Mouse (Mus musculus) heart, adult 2 months (tissue): ENCODE measurements around the gene Tsnaxip1.

Experiments used
- CTCF ChIP-seq: fragments of 200-600 bp; IDR thresholded peaks from 2 replicates; pipeline ENCODE4 v1.8.1; 2022; ENCODE audit warnings: antibody characterized with exemption, mild to moderate bottlenecking, moderate library complexity
- POLR2A ChIP-seq: fragments of 200-500 bp; IDR thresholded peaks from 2 replicates; pipeline ENCODE4 v1.6.1; 2011; ENCODE audit warnings: mild to moderate bottlenecking, low read depth, low read length, control low read depth; ENCODE audit not compliant: insufficient read depth

DNA sequence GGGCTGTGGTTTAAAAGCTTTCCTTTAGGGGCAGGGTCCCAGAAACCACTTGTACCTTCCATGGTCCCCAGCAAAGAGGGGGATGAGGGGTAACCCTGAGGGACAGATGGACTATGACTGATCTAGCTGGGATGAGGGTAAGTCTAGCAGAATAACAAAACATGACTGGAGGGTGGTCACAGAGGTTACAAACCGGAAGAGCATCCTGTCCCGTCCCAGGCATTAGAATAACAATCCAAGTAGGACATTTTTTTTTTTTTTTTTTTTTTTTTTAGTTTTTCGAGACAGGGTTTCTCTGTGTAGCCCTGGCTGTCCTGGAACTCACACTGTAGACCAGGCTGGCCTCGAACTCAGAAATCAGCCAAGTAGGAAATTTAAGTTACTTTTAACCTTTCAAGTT is 22.5 kb downstream of the Tsnaxip1 start:
- TF ChIP-seq CTCF (no peak), POLR2A (no peak)
